Mouse (Mus musculus): ENCODE results near the gene Spint2. TPM values are rescaled to one million over a fixed set of nuclear protein-coding genes. Genes with fewer than 3 reads are reported as not detected.
A peak's percentile ranks its signal among the peaks of the same experiment; 100 is the strongest.

The Spint2 gene
- polyA plus RNA-seq, 1 experiment = 69.7 TPM

DNA sequence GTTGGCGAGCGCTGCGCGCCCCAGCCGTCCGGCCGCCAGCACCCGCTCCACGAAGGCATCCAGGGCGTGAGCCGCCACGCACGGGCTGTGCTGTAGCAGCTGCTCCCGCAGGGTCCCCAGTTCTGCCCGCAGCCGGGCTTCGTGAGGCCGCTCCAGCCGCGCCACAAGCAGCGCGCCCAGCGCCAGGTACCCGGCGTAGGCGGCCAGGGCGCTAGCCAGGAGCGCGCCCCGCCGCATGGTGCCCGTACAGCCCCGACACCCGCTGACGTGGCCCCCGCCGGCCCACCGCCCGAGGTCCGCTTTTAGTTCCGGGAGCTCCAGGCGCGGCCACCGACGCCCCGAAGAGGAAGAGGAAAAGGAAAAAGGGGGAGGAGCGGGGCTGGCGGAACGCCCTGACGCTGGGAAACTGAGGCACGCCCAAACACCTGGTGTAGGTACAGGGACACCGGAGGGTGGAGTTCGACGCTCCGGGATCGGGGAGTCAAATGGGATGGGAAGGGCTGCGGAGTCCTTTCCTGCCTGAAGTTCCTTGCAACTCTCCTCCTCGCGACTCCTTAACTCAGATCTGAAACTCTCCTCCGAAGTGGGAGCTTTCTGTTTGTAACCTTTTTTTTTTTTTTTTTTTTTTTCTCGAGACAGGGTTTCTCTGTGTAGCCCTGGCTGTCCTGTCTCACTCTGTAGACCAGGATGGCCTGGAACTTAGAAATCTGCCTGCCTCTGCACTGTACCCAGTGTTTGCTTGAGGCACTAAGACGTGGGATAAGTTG lies 49.3 kb downstream of the Spint2 start, which contains the start of gene Kcnk6:
Gene Kcnk6 (minus strand): TSS at position 269 of the 767 bp plus-strand sequence.
- peak within 1 kb of the TSS; percentile 52 for H3K27ac ChIP-seq (ENCODE audit: insufficient read depth, low read length)
- 2% methylated on average over 62 of the region's 62 CpGs for WGBS
- H3K36me3 ChIP-seq (ENCODE audit: control insufficient read depth, insufficient read depth, low read length) = no peaks in the 10 kb centered on the region
- no peak for TF ChIP-seq CTCF (IDR thresholded peaks at IDR 0.05; ENCODE audit: extremely low read depth, insufficient read depth, insufficient read length, insufficient replicate concordance)
- no peak for TF ChIP-seq POLR2A (IDR thresholded peaks at IDR 0.05; ENCODE audit: low read depth, low read length)
- DNase-seq (ENCODE audit: low read depth in 1 of 2, low spot score in 2 of 2) = peak in 1 of 2 experiments; percentile 42
- no peaks in the 10 kb centered on the region; the same call in 1 of the 2 replicates for H3K4me1 ChIP-seq (ENCODE audit: control insufficient read depth, insufficient read depth, insufficient read length)
- peak within 1 kb of the TSS; percentile 53 for H3K4me3 ChIP-seq (ENCODE audit: extremely low read depth, insufficient read depth, insufficient read length)
- no peaks in the 10 kb centered on the region; the same call in 1 of the 2 replicates for H3K27me3 ChIP-seq (ENCODE audit: control insufficient read depth, insufficient read depth, low read length)

DNA sequence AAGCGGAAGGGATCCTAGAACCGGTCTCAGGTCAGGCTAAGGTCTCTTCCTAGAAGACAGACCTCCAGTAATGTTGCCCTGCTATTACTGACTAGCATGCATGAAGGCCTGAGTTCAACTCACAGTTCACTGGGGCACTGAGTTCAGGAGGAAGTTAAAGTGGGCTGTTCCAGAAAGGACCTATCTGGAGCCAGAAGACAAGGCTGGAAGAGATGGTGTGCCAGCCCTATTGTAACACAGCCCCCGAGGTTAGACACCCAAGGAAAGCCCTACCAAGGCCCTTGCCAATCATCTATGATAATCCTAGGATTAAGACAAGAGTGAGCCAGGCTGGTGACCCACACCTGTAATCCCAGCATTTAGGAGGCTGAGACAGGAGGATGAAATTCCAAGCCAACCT lies 50.2 kb downstream of the Spint2 start:
- Histone ChIP-seq H3K36me3 (ENCODE audit: control insufficient read depth, insufficient read depth, low read length) (no peaks in the 10 kb centered on the region), H3K27ac (ENCODE audit: insufficient read depth, low read length) (0 out of 2 replicates have a peak overlapping the region, but pooled peaks have one; percentile 52), H3K4me3 (ENCODE audit: extremely low read depth, insufficient read depth, insufficient read length) (peak overlapping the region; percentile 53; the same call in 1 of the 2 replicates), H3K27me3 (ENCODE audit: control insufficient read depth, insufficient read depth, low read length) (no peaks in the 10 kb centered on the region; the same call in 1 of the 2 replicates), H3K4me1 (ENCODE audit: control insufficient read depth, insufficient read depth, insufficient read length) (no peaks in the 10 kb centered on the region; the same call in 1 of the 2 replicates)
- WGBS = 68% methylated on average over 3 of the region's 3 CpGs
- TF ChIP-seq CTCF (IDR thresholded peaks at IDR 0.05; ENCODE audit: extremely low read depth, insufficient read depth, insufficient read length, insufficient replicate concordance) = no peak
- no peak for TF ChIP-seq POLR2A (IDR thresholded peaks at IDR 0.05; ENCODE audit: low read depth, low read length)
- no peak for DNase-seq (ENCODE audit: low read depth in 1 of 2, low spot score in 2 of 2)

DNA sequence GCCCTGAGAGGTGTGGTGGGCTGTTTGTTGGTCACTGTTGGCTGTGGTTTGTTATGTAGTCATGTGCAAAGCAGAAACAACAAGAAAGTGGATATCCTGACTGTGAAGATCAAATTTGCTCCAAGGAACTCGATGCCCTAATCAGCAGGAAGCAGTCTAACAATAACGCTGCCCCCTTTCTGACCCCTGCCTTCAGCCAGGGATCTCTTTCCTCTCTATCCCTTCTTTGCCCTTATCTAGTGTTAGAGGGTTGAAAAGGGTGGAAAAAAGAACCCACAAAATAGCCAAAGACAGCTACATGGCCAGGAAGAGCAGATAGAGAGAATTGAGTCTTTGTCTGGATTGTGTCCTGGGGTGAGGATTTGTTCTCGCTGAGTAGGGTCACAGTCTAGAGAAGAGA lies 51.2 kb downstream of the Spint2 start:
- TF ChIP-seq CTCF (IDR thresholded peaks at IDR 0.05; ENCODE audit: extremely low read depth, insufficient read depth, insufficient read length, insufficient replicate concordance) = no peak
- no peak for TF ChIP-seq POLR2A (IDR thresholded peaks at IDR 0.05; ENCODE audit: low read depth, low read length)
- 65% methylated on average over 3 of the region's 3 CpGs for WGBS

DNA sequence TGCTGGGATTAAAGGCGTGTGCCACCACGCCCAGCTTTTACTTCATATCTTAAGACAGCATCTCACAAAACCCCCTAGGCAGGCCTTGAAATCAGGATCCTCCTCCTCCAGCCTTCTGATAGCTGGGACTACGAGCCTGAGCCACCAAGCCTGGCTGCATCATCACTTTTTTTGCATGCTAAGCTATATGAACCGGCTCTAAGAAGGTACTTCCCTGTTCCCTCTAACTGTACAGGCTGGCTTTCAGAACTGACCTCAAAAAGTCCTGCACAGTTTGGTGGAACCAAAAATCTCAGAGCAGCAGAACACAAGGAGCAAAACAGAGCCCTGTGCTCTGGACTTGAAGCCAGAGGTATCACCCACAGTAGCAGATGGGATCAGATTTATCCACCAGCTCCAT lies 53.5 kb downstream of the Spint2 start:
- no peak for DNase-seq (ENCODE audit: low read depth in 1 of 2, low spot score in 2 of 2)
- 0 out of 2 replicates have a peak overlapping the region, but pooled peaks have one; percentile 14 for H3K27ac ChIP-seq (ENCODE audit: insufficient read depth, low read length)
- no peak for TF ChIP-seq CTCF (IDR thresholded peaks at IDR 0.05; ENCODE audit: extremely low read depth, insufficient read depth, insufficient read length, insufficient replicate concordance)
- no peak for TF ChIP-seq POLR2A (IDR thresholded peaks at IDR 0.05; ENCODE audit: low read depth, low read length)
- WGBS = 55% methylated on average over 4 of the region's 4 CpGs
- H3K4me3 ChIP-seq (ENCODE audit: extremely low read depth, insufficient read depth, insufficient read length) = no peak overlapping the region
- H3K4me1 ChIP-seq (ENCODE audit: control insufficient read depth, insufficient read depth, insufficient read length) = no peaks in the 10 kb centered on the region; the same call in 1 of the 2 replicates
- no peaks in the 10 kb centered on the region for H3K36me3 ChIP-seq (ENCODE audit: control insufficient read depth, insufficient read depth, low read length)
- no peaks in the 10 kb centered on the region; the same call in 1 of the 2 replicates for H3K27me3 ChIP-seq (ENCODE audit: control insufficient read depth, insufficient read depth, low read length)

More for the DNA sequence above, 51.2 kb downstream of the Spint2 start:
- Histone ChIP-seq H3K4me3 (ENCODE audit: extremely low read depth, insufficient read depth, insufficient read length) (no peak overlapping the region), H3K27ac (ENCODE audit: insufficient read depth, low read length) (no peak overlapping the region), H3K27me3 (ENCODE audit: control insufficient read depth, insufficient read depth, low read length) (no peaks in the 10 kb centered on the region; the same call in 1 of the 2 replicates), H3K4me1 (ENCODE audit: control insufficient read depth, insufficient read depth, insufficient read length) (no peaks in the 10 kb centered on the region; the same call in 1 of the 2 replicates), H3K36me3 (ENCODE audit: control insufficient read depth, insufficient read depth, low read length) (no peaks in the 10 kb centered on the region)
- DNase-seq (ENCODE audit: low read depth in 1 of 2, low spot score in 2 of 2) = no peak

DNA sequence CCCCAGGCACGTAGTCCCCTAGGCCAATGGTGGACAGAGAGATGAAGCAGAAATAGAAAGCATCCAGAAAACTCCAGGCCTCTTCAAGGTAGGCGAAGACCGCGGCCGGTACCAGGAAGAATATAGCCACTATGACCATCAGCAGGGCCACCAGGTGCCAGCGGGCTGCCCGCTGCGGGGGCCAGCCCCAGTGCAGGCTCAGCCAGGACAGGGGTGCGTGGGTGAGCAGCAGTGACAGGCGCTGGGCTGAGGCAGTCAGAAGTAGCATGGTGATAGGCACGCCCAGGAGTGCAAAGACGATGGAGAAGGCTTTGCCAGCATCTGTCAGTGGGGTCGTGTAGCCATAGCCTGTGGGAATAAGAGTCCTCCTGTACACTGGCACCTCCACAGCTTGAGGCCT lies 56.2 kb downstream of the Spint2 start:
- no peaks in the 10 kb centered on the region for H3K4me1 ChIP-seq (ENCODE audit: control insufficient read depth, insufficient read depth, insufficient read length)
- no peaks in the 10 kb centered on the region for H3K36me3 ChIP-seq (ENCODE audit: control insufficient read depth, insufficient read depth, low read length)
- no peaks in the 10 kb centered on the region for H3K27me3 ChIP-seq (ENCODE audit: control insufficient read depth, insufficient read depth, low read length)
- no peak for DNase-seq (ENCODE audit: low read depth in 1 of 2, low spot score in 2 of 2)
- no peak overlapping the region for H3K4me3 ChIP-seq (ENCODE audit: extremely low read depth, insufficient read depth, insufficient read length)
- 88% methylated on average over 13 of the region's 13 CpGs for WGBS
- H3K27ac ChIP-seq (ENCODE audit: insufficient read depth, low read length) = no peak overlapping the region
- TF ChIP-seq CTCF (IDR thresholded peaks at IDR 0.05; ENCODE audit: extremely low read depth, insufficient read depth, insufficient read length, insufficient replicate concordance) (no peak), POLR2A (IDR thresholded peaks at IDR 0.05; ENCODE audit: low read depth, low read length) (no peak)

DNA sequence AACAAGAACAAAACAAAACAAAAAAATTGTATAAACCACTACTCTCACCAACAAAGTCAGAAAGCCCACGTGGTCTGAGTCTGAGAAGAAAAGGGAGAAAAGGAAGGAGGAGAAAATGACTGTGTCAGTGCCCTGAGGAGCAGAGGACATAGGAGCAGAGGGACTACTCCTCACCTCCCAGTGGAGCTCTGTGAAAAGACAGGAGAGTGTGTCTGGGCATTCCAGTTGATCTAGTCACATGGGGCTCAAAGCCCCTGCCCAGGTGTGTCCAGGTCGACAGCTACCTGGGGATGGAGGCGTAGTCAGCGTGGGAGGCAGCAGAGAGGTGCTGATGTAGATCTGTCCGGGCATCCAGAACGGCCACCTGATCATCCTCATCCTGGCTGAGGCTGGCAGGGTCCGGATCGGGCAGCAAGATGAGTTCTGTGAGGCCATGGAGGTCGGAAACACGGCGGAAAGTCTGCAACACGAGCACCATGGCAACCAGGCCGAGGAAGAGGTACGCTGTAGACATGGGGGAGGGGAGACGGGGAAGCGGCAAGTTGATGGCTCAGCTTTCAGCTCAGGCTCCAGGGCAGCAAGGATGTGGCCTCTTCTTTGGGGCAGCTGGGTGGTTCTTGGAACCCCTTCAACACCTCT lies 56.8 kb downstream of the Spint2 start:
- Histone ChIP-seq H3K4me1 (ENCODE audit: control insufficient read depth, insufficient read depth, insufficient read length) (no peaks in the 10 kb centered on the region), H3K36me3 (ENCODE audit: control insufficient read depth, insufficient read depth, low read length) (no peaks in the 10 kb centered on the region), H3K27me3 (ENCODE audit: control insufficient read depth, insufficient read depth, low read length) (no peaks in the 10 kb centered on the region), H3K27ac (ENCODE audit: insufficient read depth, low read length) (no peak overlapping the region), H3K4me3 (ENCODE audit: extremely low read depth, insufficient read depth, insufficient read length) (no peak overlapping the region)
- WGBS = 51% methylated on average over 16 of the region's 16 CpGs
- TF ChIP-seq CTCF (IDR thresholded peaks at IDR 0.05; ENCODE audit: extremely low read depth, insufficient read depth, insufficient read length, insufficient replicate concordance) (no peak), POLR2A (IDR thresholded peaks at IDR 0.05; ENCODE audit: low read depth, low read length) (no peak)
- DNase-seq (ENCODE audit: low read depth in 1 of 2, low spot score in 2 of 2) = no peak
